Mouse (Mus musculus) ovary, postnatal 10 days (tissue): ENCODE results near the gene Trmt1.

Source experiments
- DNase-seq: peaks from one replicate; pipeline ENCODE4 v3.0.0; 2022; ENCODE audit warnings: low spot score

The Trmt1 gene

DNA sequence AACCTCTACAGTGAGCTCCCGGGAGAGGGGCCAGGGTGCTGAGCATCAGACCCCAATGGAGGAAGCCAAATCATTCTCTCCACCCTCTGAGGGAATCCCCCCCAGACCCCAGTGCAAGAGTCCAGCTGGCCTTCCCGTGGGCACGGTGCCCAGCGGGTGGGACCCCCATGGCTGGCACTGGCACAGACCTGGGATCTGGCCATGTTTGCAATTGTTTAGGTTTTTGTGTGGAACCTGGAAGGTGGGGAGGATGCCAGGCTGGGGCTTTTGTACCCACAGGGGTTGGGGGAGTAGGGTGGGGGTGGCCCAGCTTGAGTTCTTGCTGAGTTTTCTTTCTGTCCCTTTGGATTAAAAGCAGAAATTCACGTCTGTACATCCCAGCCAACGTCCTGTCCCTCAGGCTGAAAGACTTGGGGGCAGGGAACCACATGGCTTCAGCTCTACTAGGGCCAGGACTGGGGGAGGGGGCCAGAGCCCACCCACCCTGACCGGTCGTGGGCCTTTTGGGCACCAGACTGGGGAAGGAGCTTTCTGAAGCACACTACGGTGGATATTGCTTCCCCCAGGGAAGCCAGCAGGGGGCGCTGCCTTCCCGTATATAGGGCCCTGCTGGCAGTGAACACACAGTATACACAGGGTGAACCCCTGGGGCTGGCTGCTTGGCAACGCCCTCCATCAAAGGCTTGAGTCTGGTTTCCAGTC lies 22.8 kb downstream of the Trmt1 start:
- peak; percentile 66 for DNase-seq

- DNase-seq = no peak
Observed at GRCm38 (mm10) chr8:84709931-84710330, 23.8 kb downstream of the Trmt1 start.

- no peak for DNase-seq
Observed at GRCm38 (mm10) chr8:84711312-84711711, 25.2 kb downstream of the Trmt1 start.

DNA sequence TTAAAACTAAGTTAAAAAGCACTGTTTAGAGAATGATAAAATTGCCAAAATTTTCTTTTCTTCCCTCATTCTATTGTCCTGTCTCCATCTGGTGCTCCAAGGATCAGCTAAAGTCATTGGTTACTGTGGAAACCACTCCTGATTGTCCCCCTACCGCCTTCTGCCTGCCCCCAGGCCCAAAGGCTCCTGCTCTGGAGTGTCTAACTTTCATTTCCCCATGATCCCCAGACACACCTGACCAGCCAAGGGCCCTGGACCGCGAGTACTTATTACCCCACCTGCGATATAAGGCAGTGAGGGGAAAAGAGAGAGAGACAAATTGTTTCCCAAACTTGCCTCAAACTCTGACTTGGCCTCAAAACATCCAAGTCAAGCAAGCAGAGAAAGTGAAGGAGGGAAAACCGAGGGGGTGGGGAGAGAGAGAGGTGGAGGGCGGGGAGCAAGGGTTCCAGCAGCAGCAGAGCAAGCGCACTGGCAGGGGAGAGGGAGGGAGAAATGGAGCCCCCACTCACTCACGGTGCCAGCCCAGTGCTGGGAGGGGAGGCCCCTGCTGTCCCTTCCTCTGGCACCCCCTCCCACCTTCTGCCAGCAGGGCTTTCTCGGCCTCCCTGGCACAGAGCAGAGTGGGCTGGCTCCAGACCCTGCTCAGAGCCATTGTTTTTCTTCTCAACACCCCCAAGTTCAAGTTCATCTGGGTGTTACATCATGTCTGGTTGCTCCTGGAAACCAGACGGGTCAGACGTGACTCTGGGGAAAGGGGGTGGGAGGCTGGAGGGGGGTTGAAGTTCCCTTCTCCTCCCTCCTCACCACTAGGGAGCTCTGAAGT lies 26.0 kb downstream of the Trmt1 start:
- no peak for DNase-seq

DNA sequence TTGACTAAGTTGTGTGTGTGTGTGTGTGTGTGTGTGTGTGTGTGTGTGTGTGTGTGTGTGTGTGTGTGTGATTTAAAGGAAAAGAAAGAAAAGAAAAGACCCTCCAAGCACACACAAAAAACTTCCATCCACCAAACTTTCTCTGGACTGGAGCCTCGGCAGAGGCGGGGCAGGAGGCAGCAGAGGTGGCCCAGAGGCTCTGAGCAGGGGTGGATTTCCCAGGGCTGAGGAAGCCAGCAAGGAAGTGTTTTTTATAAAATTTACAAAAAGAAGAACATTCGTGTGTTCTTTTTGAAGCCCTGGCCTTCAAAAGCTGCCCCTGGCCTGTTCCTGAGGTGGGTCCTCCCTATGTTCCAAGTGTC lies 26.6 kb downstream of the Trmt1 start:
- no peak for DNase-seq

DNA sequence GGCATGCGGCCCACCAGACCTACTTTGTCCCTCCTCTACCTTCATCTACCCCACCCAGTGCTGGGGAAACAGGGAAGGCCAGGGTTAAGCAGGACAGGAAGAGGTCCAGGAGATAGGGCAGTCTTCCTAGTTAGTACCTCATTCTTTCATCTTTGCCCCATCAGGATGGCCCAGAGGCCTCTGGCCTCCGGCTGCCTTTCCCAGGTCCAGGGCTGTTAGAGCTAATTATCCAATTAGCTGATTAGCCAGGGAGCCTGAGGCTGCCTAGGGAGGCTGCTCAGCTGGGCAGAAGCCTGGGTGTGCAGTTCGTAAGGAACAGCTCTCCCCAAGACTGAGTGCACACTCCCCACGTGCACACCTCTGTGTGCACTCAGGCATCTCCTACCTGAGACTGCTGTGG lies 27.3 kb downstream of the Trmt1 start:
- DNase-seq = no peak

GRCm38 (mm10) chr8:84714161-84714560 lies 28.1 kb downstream of the Trmt1 start:
- DNase-seq = no peak

DNA sequence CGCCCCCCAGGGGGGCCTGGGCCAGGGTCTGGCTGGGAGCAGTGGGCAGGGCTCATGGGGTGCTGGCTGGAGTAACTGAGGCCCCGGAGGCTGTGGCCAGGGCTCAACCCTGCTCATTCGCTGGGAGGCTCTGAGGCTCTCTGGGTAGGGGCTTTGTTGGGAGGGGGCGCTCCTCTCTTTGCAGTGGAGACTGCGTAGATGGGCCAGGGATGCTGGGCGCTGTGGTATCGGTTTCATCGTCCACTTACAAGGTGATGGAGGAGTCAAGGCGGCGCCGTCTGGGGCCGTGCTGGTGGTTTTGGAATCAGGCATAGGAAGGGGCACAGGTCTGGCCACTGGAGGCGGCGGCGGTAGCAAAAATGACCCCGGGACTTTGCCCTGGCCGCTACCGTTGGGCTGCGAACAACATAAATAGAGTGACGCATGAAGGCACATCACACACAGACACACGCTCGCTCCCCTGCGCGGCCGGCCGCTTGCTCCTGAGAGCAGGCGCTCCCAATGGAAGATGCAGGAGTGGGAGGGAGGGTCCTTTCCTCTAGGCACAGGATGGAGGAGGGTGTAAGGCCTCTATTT lies 29.9 kb downstream of the Trmt1 start:
- no peak for DNase-seq

GRCm38 (mm10) chr8:84716790-84717189 lies 30.7 kb downstream of the Trmt1 start:
- no peak for DNase-seq

DNA sequence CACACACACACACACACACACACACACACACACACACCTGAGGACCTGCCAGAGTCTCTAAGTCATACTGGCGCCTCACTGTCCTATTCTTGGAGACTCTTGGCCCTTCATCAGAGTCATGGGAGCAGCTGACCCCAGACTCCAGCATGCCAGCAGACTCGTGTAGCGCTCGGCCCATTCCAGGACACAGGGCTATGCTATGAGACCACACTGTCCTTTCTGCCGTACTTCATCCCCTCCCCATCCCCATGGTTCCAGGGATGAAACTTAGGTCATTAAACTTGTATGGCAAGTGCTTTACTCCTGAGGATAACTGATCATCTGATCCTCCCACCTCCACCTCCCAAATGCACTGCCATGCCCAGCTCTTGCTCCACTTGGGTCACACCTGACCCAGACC lies 32.4 kb downstream of the Trmt1 start:
- no peak for DNase-seq

GRCm38 (mm10) chr8:84718959-84719690 lies 33.0 kb downstream of the Trmt1 start:
- DNase-seq = no peak

DNA sequence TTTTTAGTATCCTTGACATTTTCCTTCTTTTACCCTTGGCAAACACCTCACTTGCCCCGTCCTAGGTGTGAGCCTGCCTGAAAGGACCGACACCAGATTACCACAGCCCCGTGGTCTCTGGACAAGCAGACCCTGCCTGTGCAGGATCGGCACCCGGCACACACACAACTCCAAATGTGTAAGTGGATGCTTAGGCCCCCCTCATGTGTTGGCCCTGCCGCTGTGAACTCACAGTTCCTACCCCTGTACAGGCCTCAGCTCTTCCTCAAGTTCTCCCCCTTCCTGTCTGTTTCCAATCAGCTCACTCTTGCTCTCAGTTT lies 36.4 kb downstream of the Trmt1 start:
- no peak for DNase-seq

DNA sequence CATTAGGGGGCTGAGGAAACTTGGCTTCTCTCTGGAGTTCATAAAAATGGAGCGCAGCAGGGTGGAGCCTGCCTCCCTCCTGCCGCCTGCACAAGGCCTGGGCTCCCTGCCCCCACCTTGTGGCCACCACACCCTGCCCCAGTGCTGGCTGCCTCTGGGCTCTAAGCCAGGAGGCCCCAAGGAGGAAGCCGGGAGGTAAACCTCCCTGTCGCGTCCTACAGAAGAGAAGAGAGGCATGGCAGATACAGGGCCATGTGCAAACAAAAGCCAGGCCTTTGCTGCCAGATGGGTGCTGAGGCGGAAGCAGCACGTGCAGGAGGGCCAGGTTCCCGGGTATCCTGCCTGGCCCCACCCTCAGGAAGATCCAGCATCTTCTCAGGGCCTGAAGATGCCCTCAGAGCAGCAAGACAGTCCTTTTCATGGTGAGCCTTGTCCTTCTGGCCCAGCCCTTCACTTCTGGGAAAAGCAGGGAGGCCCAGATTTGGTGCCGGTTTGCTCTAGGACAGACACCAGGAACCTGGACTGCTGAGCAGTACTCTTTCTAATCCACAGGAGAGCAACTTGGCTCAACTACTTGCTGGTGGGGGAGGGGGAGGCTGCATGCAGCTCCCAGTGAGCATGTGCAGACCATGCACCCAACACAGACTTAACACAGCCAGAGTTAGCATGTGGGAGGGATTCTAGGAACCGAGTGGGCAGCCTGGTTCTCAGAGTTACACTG lies 36.9 kb downstream of the Trmt1 start, which contains the start of gene G430095P16Rik:
G430095P16Rik (plus strand) TSS at position 158 of the 721 bp plus-strand sequence.
- no peak for DNase-seq

GRCm38 (mm10) chr8:84723571-84723900 lies 37.4 kb downstream of the Trmt1 start:
- no peak for DNase-seq

DNA sequence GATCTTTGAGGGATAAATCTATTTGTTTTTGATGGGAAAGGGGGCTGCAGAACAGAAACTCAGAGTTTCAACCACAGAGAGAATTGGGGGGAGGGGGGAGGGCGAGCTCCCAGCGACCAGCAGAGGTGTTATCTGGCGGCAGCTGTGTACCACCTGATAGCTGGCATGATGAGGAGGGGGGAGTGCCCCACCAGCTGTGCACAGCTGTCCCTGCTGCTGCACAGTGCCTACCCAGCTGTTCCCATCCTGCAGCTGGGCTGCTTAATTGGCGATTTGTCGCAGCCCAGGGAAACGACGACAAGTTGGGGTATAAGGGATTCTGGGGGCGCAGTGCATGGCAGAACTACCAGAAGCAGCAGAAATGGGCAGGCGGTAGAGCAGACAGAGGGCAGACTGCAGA lies 38.6 kb downstream of the Trmt1 start:
- no peak for DNase-seq

- DNase-seq = no peak
Observed at GRCm38 (mm10) chr8:84725246-84725940, 39.3 kb downstream of the Trmt1 start.

DNA sequence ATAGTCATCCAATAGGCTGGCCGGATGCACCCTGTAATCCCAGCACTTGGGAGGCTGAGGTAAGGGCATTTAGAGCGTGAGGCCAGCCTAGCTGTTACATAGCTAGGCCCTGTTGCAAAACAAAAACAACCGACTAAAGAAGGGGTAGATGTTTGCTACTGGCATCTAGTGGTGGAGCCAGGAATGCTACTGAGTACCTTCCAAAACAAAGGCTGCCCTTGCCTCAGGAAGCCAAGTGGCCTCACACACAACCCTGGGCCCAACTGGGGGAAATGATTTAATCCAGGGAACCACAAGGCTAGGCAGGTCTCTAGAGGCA lies 39.8 kb downstream of the Trmt1 start:
- no peak for DNase-seq

DNA sequence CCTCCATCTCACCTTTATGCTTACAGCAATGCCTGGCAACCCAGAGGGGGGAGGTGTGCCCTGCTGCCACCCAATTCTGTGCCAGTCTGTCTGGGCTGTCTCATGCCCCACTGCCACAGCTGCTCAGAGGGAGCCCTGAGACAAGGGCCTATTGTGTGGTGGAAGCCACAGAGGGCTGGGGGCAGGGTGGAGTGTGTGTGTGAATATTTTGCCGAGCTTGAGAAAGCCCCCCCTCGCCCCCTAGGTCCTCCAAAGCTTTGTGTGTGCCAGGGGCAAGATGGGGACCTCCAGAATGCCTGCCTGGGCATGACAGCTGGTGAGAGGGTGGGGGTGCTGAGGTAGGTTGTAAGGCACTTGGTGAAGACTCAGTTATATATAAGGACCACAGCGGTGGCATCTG lies 42.4 kb downstream of the Trmt1 start:
- no peak for DNase-seq

DNA sequence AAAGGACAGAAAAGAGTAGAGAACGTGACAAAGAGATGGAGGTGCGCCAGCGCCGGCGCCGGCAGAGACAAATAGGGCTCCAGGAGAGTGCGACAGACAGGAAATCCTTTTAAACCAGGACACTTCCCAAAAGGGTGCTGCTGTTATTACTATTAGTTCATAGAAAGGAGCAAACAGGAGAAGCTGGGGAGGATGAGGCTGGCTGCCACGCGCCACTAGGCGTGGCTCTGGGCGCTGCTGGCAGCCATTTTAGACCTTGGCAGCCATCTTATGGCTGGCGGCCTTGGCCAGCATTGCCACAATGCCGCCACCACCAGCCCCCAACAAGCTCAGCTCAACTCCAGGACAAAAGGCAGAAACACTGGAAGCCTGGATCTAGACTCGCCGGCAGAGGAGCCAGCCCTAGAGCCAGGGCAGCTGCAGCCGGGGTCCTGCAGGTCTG lies 43.8 kb downstream of the Trmt1 start:
- DNase-seq = no peak

DNA sequence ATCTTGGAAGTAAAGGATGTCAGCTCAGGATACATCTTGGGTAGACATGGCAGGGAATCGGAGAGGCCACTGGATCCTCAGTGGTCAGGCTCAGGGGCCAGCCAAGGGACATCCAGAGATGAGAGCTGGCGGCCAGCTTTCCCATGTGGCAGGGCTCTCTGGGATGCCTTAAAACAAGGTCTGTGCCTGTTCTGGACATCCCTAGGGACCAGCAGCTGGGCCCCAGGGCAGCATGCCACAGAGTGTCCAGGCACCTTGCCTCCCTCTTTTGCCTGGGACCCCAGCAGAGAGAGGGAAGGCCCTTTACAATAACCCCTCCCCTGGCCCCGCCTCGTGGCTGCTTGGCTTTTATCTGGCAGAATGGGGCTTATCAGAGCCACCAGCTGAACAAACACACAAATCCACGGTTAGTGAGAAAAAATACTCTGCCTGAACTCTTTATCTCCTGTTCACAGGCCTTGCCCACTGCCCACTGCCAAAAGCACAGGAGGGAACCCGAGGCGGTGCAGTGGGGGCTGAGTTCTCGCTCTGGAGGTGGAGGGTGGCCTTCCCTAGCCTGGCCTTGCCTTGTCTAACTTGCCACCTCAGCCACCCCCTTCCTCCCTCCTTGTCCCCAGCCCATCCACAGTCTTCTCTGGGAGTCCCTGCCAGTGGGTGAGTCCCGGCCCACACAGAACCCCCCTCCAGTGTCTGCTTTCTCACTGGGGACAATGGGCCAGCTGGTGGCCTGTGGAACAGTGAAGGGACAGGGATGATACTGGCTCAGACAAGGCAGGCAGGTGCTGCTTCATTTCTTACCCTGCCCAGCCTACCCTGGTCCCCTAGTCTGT lies 44.6 kb downstream of the Trmt1 start:
- no peak for DNase-seq
